Mouse (Mus musculus): ENCODE data around the gene Rasgef1a. TPM values are rescaled to one million over a fixed set of nuclear protein-coding genes. Genes with fewer than 3 reads are reported as not detected.

The Rasgef1a gene
- polyA plus RNA-seq, 1 experiment from 2014 or later: 1.5 TPM

GRCm38 (mm10) chr6:118063266-118063665 is 52.0 kb downstream of the Rasgef1a start:
- no peak overlapping the region for H3K9ac ChIP-seq (ENCODE audit: low read length)
- H3K4me3 ChIP-seq (ENCODE audit: low read depth, low read length): no peak overlapping the region
- H3K36me3 ChIP-seq (ENCODE audit: control insufficient read depth, insufficient read depth, low read length): no peaks in the 10 kb centered on the region
- no peaks in the 10 kb centered on the region for H3K9me3 ChIP-seq (replicated peaks; ENCODE audit: control insufficient read depth, low read length)
- DNase-seq (ENCODE audit: low spot score) (no peak), ATAC-seq (no peak)
- peaks cover 11% of the 10 kb centered on the region for H3K4me1 ChIP-seq (ENCODE audit: control insufficient read depth, insufficient read depth, low read length)
- H3K4me2 ChIP-seq (ENCODE audit: low read length): no peak overlapping the region
- WGBS: 74% methylated on average over 5 of the region's 5 CpGs
- H3K27ac ChIP-seq (ENCODE audit: low read depth, low read length): no peak overlapping the region
- H3K27me3 ChIP-seq (replicated peaks; ENCODE audit: control insufficient read depth, insufficient read depth, low read length): peaks cover 24% of the 10 kb centered on the region

- WGBS: 10% methylated on average over 7 of the region's 7 CpGs
- Histone ChIP-seq H3K27ac (ENCODE audit: low read depth, low read length) (no peak overlapping the region), H3K36me3 (ENCODE audit: control insufficient read depth, insufficient read depth, low read length) (no peaks in the 10 kb centered on the region), H3K4me2 (ENCODE audit: low read length) (peak overlapping the region; percentile 97; the same call in 1 of the 2 replicates), H3K9me3 (replicated peaks; ENCODE audit: control insufficient read depth, low read length) (no peaks in the 10 kb centered on the region), H3K4me3 (ENCODE audit: low read depth, low read length) (no peak overlapping the region), H3K27me3 (replicated peaks; ENCODE audit: control insufficient read depth, insufficient read depth, low read length) (peaks cover 24% of the 10 kb centered on the region), H3K9ac (ENCODE audit: low read length) (no peak overlapping the region), H3K4me1 (ENCODE audit: control insufficient read depth, insufficient read depth, low read length) (peaks cover 11% of the 10 kb centered on the region)
- DNase-seq (ENCODE audit: low spot score) (peak; percentile 75), ATAC-seq (peak; percentile 40; the same call in 1 of the 2 replicates)
Observed at GRCm38 (mm10) chr6:118064968-118065530, 53.8 kb downstream of the Rasgef1a start.

- peaks cover 24% of the 10 kb centered on the region for H3K27me3 ChIP-seq (replicated peaks; ENCODE audit: control insufficient read depth, insufficient read depth, low read length)
- H3K4me3 ChIP-seq (ENCODE audit: low read depth, low read length): peak overlapping the region; percentile 39
- peak overlapping the region; percentile 59 for H3K9ac ChIP-seq (ENCODE audit: low read length)
- ATAC-seq (peak; percentile 65), DNase-seq (ENCODE audit: low spot score) (peak; percentile 59)
- 2% methylated on average over 12 of the region's 12 CpGs for WGBS
- H3K4me2 ChIP-seq (ENCODE audit: low read length): peak overlapping the region; percentile 97
- H3K36me3 ChIP-seq (ENCODE audit: control insufficient read depth, insufficient read depth, low read length): no peaks in the 10 kb centered on the region
- H3K9me3 ChIP-seq (replicated peaks; ENCODE audit: control insufficient read depth, low read length): no peaks in the 10 kb centered on the region
- peaks cover 15% of the 10 kb centered on the region for H3K4me1 ChIP-seq (ENCODE audit: control insufficient read depth, insufficient read depth, low read length)
- no peak overlapping the region for H3K27ac ChIP-seq (ENCODE audit: low read depth, low read length)
Observed at GRCm38 (mm10) chr6:118065837-118066198, 54.6 kb downstream of the Rasgef1a start.

GRCm38 (mm10) chr6:118066199-118067081 is 55.2 kb downstream of the Rasgef1a start:
- under 1% methylated on average over 40 of the region's 40 CpGs for WGBS
- H3K9ac ChIP-seq (ENCODE audit: low read length): peak overlapping the region; percentile 59

GRCm38 (mm10) chr6:118067720-118068119 is 56.5 kb downstream of the Rasgef1a start:
- no peak overlapping the region for H3K4me3 ChIP-seq (ENCODE audit: low read depth, low read length)
- DNase-seq (ENCODE audit: low spot score): no peak
- WGBS: 72% methylated on average over 7 of the region's 7 CpGs

More at GRCm38 (mm10) chr6:118066199-118067081, 55.2 kb downstream of the Rasgef1a start:
- no peaks in the 10 kb centered on the region for H3K36me3 ChIP-seq (ENCODE audit: control insufficient read depth, insufficient read depth, low read length)
- DNase-seq (ENCODE audit: low spot score): peak; percentile 36
- peak overlapping the region; percentile 39 for H3K4me3 ChIP-seq (ENCODE audit: low read depth, low read length)
- peak overlapping the region; percentile 97 for H3K4me2 ChIP-seq (ENCODE audit: low read length)
- H3K4me1 ChIP-seq (ENCODE audit: control insufficient read depth, insufficient read depth, low read length): peaks cover 19% of the 10 kb centered on the region
- ATAC-seq: peak; percentile 57
- H3K27me3 ChIP-seq (replicated peaks; ENCODE audit: control insufficient read depth, insufficient read depth, low read length): peaks cover 24% of the 10 kb centered on the region
- H3K9me3 ChIP-seq (replicated peaks; ENCODE audit: control insufficient read depth, low read length): no peaks in the 10 kb centered on the region
- no peak overlapping the region for H3K27ac ChIP-seq (ENCODE audit: low read depth, low read length)

GRCm38 (mm10) chr6:118070321-118071012 is 59.2 kb downstream of the Rasgef1a start:
- DNase-seq (ENCODE audit: low spot score): peak; percentile 63
- H3K4me3 ChIP-seq (ENCODE audit: low read depth, low read length): no peak overlapping the region
- no peak; the same call in 1 of the 2 replicates for ATAC-seq
- 53% methylated on average over 5 of the region's 5 CpGs for WGBS
- no peak overlapping the region for H3K9ac ChIP-seq (ENCODE audit: low read length)
- H3K27ac ChIP-seq (ENCODE audit: low read depth, low read length): no peak overlapping the region
- H3K4me1 ChIP-seq (ENCODE audit: control insufficient read depth, insufficient read depth, low read length): peaks cover 19% of the 10 kb centered on the region
- no peak overlapping the region for H3K4me2 ChIP-seq (ENCODE audit: low read length)
- no peaks in the 10 kb centered on the region for H3K36me3 ChIP-seq (ENCODE audit: control insufficient read depth, insufficient read depth, low read length)
- no peaks in the 10 kb centered on the region for H3K9me3 ChIP-seq (replicated peaks; ENCODE audit: control insufficient read depth, low read length)
- H3K27me3 ChIP-seq (replicated peaks; ENCODE audit: control insufficient read depth, insufficient read depth, low read length): peaks cover 21% of the 10 kb centered on the region

More at GRCm38 (mm10) chr6:118067720-118068119, 56.5 kb downstream of the Rasgef1a start:
- Histone ChIP-seq H3K27me3 (replicated peaks; ENCODE audit: control insufficient read depth, insufficient read depth, low read length) (peaks cover 24% of the 10 kb centered on the region), H3K9ac (ENCODE audit: low read length) (no peak overlapping the region), H3K4me2 (ENCODE audit: low read length) (no peak overlapping the region), H3K36me3 (ENCODE audit: control insufficient read depth, insufficient read depth, low read length) (no peaks in the 10 kb centered on the region), H3K27ac (ENCODE audit: low read depth, low read length) (no peak overlapping the region), H3K4me1 (ENCODE audit: control insufficient read depth, insufficient read depth, low read length) (peaks cover 19% of the 10 kb centered on the region), H3K9me3 (replicated peaks; ENCODE audit: control insufficient read depth, low read length) (no peaks in the 10 kb centered on the region)
- no peak for ATAC-seq

- no peak for ATAC-seq
- Histone ChIP-seq H3K36me3 (ENCODE audit: control insufficient read depth, insufficient read depth, low read length) (no peaks in the 10 kb centered on the region), H3K27ac (ENCODE audit: low read depth, low read length) (no peak overlapping the region), H3K4me1 (ENCODE audit: control insufficient read depth, insufficient read depth, low read length) (peaks cover 19% of the 10 kb centered on the region), H3K27me3 (replicated peaks; ENCODE audit: control insufficient read depth, insufficient read depth, low read length) (peaks cover 17% of the 10 kb centered on the region), H3K4me3 (ENCODE audit: low read depth, low read length) (no peak overlapping the region), H3K9me3 (replicated peaks; ENCODE audit: control insufficient read depth, low read length) (no peaks in the 10 kb centered on the region), H3K9ac (ENCODE audit: low read length) (no peak overlapping the region), H3K4me2 (ENCODE audit: low read length) (no peak overlapping the region)
- no peak for DNase-seq (ENCODE audit: low spot score)
- WGBS: 81% methylated on average over 4 of the region's 4 CpGs
Observed at GRCm38 (mm10) chr6:118071013-118071350, 59.7 kb downstream of the Rasgef1a start.

- WGBS: 43% methylated on average over 3 of the region's 3 CpGs
- ATAC-seq: no peak
- DNase-seq (ENCODE audit: low spot score): no peak
- no peak overlapping the region for H3K9ac ChIP-seq (ENCODE audit: low read length)
- no peak overlapping the region for H3K4me2 ChIP-seq (ENCODE audit: low read length)
- no peaks in the 10 kb centered on the region for H3K9me3 ChIP-seq (replicated peaks; ENCODE audit: control insufficient read depth, low read length)
- H3K4me3 ChIP-seq (ENCODE audit: low read depth, low read length): no peak overlapping the region
- H3K4me1 ChIP-seq (ENCODE audit: control insufficient read depth, insufficient read depth, low read length): peaks cover 15% of the 10 kb centered on the region
- peaks cover 15% of the 10 kb centered on the region for H3K27me3 ChIP-seq (replicated peaks; ENCODE audit: control insufficient read depth, insufficient read depth, low read length)
- no peaks in the 10 kb centered on the region for H3K36me3 ChIP-seq (ENCODE audit: control insufficient read depth, insufficient read depth, low read length)
- no peak overlapping the region for H3K27ac ChIP-seq (ENCODE audit: low read depth, low read length)
Observed at GRCm38 (mm10) chr6:118071416-118071815, 60.2 kb downstream of the Rasgef1a start.

Data from forebrain, embryonic 14.5 days (tissue).